Mouse (Mus musculus) embryo, embryonic 11.5 days (tissue): ENCODE results near the gene Fam84a.
A peak's percentile ranks its signal among the peaks of the same experiment; 100 is the strongest.

Experiments
- DNase-seq: peaks from one replicate; pipeline ENCODE4 v3.0.0-alpha.2; 2012; ENCODE audit warnings: low read depth, low spot score

Fam84a gene

DNA sequence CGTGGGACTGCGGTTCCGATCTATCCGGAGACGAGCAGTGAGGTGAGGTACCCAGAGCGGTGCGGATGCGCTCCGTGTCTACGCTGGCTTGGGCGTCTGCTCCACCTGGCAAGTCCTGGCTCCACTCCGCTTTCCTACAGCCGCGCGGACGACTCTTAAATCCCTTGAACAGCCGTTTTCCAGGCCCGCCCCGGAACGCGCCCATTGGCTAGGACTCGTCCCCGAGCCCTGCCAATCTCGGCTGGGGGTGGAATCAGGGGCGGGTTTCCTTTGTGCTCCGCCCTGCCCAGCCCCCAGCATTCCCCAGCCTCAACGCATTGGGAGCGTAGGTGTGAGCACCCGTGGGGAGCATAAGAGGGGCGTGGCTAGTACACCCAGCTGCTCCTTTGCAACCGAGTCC, at the start of gene Fam84a:
TSS of gene Fam84a (minus strand) at position 134 of the 400 bp plus-strand sequence.
- peak; percentile 86 for DNase-seq

DNA sequence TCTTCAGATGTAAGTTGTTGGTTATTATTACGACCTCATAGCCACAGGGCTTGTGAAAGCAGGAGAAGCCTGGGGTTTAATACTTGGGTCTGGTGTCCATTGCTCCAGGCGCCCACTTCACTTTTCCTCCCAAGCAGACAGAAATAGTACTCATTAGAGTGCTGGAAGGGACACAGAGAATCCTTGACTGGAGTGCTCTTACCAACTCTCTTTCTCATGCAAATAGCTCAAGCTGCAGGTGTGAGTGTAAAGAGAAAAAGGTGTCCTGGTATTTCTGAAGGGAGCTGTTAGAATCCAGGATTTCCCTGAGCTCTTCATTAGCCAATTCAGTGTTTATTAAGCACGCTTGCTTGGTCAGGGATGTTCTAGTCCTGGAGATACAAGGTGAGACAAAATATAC, 43.6 kb upstream of the Fam84a start:
- no peak for DNase-seq

DNA sequence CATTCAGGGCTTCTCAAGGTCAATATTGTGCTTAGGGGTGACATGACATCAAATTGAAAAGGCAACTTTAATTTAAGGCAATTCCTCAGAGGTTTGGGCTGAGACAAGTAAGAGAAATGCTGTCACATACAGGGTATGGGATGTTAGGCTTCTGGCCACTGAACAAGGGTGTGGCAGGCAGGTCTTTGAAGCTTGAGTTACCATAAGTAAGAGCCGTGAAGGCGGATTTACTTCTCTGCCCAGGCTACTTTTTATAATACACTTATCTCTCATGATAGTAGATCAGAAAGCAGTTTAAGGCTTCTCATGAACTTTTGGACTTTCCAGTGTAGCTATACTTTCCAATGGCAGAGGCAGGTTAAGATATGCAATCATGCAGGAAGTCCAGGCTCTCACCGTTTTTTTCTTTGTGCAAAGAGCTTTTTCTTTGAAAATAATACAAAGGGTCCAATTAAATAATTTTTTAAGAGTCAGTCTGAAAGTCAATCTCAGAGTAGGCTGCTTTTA, 34.9 kb upstream of the Fam84a start:
- DNase-seq = no peak

DNA sequence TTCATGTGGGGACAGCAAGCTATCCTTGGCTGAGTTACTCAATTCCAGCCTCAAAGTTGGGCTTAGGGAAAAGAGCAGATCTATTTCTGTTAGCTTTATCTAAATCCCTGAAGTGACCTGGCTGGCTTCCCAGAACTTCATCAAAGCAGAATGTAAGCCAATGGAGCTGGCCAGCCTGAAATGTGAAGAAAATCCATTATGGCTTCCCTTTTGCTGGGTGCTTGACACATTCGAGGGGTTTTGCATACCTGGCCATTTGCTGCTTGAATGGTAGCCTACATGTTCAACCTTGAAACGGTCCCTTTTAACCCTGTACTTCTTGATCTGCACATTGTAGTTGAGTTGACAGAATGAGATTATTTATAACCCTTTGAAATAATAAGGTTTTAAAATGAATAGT, 13.9 kb upstream of the Fam84a start:
- DNase-seq = no peak

DNA sequence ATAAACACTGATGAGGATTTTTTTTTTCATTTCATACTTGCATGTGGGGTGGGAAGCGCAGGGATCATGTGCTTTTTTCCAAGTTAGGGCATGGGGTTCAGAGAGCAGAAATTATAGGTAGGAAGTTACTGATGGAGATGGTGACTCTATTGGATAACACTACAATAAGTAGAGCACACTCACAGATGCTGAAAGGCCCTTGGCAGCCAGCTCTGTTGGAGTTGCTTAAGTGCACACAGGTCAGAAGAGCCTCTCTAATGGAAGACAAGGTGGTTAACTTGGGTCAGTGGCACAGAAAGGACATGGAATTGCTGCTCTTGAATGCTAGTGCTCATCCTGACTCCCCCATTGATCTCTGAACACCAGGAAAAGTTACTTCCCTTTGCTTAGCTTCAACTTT, 13.1 kb upstream of the Fam84a start:
- no peak for DNase-seq

- no peak for DNase-seq
Observed at GRCm38 (mm10) chr12:14152426-14152825, 572 bp upstream of the Fam84a start.

GRCm38 (mm10) chr12:14150936-14151631, 770 bp downstream of the Fam84a start:
- DNase-seq = no peak

- no peak for DNase-seq
Observed at GRCm38 (mm10) chr12:14150568-14150909, 1.3 kb downstream of the Fam84a start.

GRCm38 (mm10) chr12:14149843-14150567, 1.8 kb downstream of the Fam84a start:
- peak; percentile 32 for DNase-seq

DNA sequence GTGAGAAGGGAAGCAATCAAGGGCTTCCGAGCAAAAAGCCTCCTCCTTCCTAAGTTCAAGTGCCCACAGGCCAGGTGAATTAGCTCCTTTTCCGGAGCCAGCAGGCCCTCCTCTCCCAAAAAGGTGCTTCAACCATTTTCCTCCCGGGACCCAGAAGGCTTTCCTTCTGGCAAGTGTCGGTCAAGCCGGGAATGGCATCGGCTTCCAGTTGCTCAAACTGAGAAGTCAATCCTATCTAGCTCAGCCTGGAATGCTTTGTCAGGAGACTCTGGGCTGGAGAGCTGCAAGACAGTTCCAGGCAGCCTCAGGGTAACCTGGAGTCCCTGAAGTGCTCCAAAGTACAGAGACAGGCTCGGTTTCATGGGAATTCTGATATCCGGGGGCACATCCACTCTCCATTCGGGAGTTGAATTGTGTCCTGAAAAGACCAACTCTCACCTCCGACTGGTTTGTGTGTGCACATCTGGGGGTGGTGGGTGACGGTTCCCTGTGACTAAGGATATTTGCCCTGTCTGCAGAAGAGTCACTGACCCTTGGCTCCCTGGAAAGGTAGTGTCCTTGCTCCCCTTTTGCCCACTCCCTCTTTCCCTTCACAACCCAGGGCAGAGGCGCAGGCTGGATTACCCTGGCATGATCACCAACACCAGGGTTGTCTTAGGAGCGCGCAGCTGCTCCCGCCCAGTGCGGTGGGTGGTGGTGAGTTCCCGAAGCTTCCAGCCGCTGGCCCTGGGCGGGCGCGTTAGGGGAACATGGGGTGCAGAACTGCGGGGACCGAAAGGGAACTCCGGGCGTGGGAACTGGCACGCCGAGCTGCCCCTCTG, 2.6 kb downstream of the Fam84a start:
- no peak for DNase-seq

DNA sequence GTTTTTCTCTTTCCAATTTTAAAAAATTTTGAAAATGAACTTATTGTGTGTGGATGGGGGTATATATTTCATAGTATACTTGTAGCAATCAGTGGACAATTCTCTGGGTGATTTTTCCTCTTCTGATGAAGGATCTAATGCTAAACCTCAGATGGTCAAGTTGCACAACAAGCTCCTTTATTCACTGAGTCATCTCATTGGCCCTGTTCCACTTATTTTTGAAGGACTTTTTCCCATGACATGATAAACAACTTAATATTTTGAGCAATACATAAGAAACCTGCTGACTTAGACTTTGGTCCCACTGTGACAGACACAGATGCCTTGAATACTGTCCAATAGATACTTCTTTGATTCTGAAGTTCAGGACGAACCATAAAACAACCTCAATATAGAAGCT, 14.8 kb downstream of the Fam84a start:
- no peak for DNase-seq

- no peak for DNase-seq
Observed at GRCm38 (mm10) chr12:14114730-14115129, 37.1 kb downstream of the Fam84a start.

DNA sequence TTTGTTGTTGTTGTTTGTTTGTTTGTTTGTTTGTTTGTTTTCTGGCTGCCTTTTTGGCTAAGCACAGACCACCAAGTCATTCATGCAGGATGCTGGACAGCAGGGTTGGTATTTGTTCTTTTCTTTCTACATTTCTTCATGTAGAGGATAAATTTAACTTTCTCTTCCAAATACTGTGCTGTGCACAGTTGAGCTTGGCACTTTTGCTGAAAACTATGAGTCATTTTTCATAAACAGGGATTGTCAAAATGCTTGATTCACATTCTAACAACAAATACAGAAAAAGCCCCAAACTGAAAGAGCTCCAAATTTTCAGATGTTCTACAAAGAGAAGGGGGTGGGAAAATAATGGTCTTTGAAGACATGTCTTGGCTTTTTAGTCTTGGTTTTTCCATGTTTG, 54.9 kb downstream of the Fam84a start:
- no peak for DNase-seq
